Mouse (Mus musculus) ES-E14 (cell line): ENCODE data around the gene Zfp92.

Experiments used
- MAFK ChIP-seq: IDR thresholded peaks from 2 replicates; pipeline ENCODE4 v1.6.1; 2014; ENCODE audit warnings: mild to moderate bottlenecking, low read depth, low read length, inconsistent platforms; ENCODE audit not compliant: insufficient read depth
- ZNF384 ChIP-seq: IDR thresholded peaks from 2 replicates; pipeline ENCODE4 v1.6.1; 2012; ENCODE audit warnings: low read depth, low read length, inconsistent platforms

DNA sequence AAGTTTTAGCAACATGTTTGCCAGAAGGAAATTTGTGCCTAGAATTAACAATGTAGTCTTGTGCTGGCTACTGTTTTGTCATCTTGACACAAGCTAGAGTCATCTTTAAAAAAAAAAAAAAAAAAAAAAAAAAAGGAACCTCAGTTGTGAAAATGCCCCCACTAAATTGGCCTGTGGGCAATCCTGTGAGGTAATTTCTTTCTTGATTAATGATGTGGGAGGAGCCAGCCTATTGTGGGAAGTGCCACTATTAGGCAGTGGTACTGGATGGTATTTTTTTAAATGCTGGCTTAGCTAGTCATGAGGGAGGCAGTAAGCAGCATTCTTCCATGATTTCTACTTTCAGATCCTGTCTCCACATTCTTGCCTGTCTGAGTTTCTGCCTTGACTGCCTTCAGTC, 47.6 kb upstream of the Zfp92 start:
- TF ChIP-seq ZNF384 (no peak), MAFK (no peak)
